Mouse (Mus musculus) CD4-positive helper T cell, adult 2 months (primary cell): Measurements from ENCODE around the gene Ankrd54.
"Not testable (repeated sequence)": the region's sequence is repeated elsewhere in the genome, so short reads cannot be mapped to it uniquely, and the experiment has no call there.

Source experiments
- DNase-seq: peaks from one replicate; pipeline ENCODE4 v3.0.0-alpha.2; 2012; ENCODE audit warnings: low read depth, missing footprints, low spot score

Gene Ankrd54

DNA sequence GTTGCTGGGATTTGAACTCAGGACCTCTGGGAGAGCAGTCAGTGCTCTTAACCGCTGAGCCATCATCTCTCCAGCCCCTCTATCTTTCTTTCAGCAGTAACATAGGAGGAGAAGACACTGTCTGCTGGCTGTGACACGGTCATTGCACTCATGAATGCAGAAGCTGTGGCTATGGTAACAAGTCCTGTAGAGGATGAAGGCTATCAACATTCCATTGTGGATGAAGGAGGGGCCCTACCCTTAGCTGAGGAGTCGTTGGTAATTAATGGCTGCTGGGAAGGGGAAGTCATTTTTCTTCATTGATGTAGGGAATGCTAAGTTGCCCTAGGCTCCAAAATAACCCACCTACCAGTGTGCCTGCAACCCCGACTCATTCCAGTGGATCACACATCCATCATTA lies 44.5 kb downstream of the Ankrd54 start:
- no peak for DNase-seq

DNA sequence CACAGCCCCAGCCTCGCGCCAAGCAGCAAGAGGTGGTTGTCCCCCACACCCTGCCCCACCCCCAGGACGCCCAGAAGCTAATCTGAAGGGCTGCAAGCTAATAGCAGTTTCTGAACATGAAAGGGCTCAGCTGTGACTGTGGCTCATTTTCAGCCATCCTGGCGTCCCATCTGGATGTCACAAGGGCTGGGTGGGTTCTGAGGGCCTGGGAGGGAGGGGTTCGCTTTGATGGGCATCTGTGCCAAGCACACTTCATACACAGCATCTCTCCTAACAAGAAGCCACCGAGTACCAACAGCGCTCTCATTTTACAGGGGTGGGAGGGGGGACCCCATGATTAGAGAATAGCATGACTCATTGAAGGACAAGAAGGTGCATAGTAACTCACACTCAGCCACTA lies 49.3 kb downstream of the Ankrd54 start:
- DNase-seq = no peak

DNA sequence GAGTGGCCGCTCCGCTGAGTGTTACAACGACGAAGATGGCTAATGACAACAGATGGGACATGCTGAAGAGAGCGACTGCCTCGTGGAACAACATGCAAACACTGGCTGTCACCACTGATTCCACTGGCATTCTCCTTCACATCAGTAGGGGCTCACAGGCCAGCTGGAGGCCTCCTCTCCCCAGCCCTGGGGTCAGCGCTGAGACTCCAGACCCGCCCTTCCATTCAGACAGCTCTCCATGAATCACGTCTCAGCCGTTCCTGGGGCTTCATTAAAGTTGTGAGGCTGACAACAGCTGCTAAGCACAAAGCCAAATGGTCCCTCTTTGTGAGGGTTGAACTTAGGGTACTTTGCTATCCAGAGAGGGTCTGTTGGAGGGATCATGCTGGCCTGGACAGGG lies 51.1 kb downstream of the Ankrd54 start:
- no peak for DNase-seq

DNA sequence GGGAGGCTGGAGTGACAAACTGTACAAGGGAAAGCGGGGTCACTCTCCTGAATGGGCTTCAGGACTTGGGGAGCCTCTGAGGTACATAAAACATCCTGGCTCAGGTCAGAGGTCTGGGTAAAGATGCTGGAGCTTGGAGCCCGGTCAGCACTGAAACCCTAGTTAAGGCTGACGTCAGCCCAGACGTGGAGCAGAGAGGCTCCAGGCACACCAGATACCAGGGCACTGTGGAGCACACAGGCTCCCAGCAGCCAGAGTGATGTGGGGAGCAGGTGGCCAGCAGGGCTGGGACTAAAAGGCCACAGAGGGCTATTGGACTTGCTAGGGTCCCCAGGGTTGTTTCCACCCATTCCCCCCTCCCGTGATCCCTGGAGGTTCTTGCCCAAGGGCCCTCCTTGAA lies 53.0 kb downstream of the Ankrd54 start:
- DNase-seq = no peak

DNA sequence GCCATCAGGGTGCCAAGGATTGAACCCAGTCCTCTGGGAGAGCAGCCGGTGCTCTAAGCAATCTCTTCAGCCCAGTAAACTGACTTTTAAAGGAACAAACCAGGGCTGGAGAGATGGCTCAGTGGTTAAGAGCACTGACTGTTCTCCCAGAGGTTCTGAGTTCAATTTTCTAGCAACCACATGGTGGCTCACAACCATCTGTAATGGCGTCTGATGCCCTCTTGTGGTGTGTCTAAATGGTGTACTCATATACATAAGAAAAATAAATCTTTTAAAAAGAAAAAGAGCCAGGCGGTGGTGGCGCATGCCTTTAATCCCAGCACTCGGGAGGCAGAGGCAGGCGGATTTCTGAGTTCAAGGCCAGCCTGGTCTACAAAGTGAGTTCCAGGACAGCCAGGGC lies 54.9 kb downstream of the Ankrd54 start:
- not testable (repeated sequence) for DNase-seq

DNA sequence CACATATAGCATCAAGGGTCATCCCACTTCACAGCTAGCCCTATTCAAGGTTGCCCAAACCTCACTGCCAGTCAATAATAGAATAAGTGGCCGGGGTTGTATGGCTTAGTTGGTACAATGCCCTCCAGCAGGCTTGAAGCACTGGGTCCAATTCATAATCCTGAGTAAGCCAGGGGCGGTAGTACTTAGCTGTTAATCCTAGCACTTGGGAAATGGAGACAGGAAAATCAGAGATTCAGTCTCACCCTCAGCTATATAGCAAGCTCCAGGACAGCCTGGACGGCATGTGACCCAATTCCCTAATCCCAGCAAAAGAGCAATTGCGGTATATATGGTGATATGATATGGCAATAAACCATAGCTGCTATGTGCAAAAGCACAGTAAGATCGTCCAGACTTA lies 55.6 kb downstream of the Ankrd54 start:
- DNase-seq = no peak

DNA sequence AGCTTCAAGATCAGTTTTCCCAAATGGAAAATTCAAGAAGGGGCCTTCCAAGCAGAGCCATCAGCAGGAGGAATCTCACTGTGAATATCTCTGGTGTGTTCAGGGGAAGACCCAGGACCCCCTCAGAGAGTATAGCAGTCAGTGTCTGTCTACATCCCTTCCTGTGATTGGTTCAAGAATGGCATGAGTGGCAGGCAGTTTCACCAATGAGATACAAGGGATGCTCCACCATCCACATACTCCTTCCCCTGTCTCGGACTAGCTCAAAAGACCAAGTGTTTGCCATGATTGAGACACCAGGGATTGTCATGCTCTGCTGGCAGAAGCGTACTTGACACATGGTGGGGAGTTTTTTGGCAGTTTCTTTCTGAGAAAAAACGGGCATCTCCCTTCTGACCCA lies 56.1 kb downstream of the Ankrd54 start:
- peak; percentile 26 for DNase-seq

DNA sequence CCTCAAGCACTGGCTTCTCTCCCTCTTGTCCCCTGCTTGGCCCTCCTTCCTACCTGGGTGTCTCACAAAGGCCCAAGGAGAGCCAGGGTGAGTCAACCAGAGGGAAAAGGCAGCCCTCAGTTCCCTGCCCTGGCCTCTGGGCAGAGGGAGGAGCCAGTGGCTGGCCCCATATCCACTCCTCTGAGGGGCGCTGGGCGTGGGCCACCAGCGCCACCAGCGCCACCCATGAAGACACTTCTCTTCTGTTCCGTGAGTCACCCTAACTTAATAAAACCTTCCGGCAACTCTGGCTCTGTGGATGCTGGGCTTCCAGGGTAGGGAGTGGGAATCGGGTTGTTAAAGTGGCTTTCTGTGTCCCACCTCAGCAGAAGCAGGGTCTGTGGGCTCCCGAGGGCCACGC lies 57.1 kb downstream of the Ankrd54 start:
- no peak for DNase-seq
